Mouse (Mus musculus) adrenal gland, postnatal 4 days (tissue): Measurements from ENCODE around the gene Frmd4a. TPM values are rescaled to one million over a fixed set of nuclear protein-coding genes. Genes with fewer than 3 reads are reported as not detected.

Experiments used
- DNase-seq, 2 experiments: peaks; one replicate each; pipeline ENCODE4 v3.0.0; 2021 to 2022; ENCODE audit warnings: low spot score in 2 of 2, mixed read lengths in 2 of 2
- total RNA-seq, 2 experiments: library from RNA; stranded (reverse); gene quantifications; 2 replicates each; pipeline ENCODE4 v1.2.3; 2021

Frmd4a gene
- total RNA-seq, 2 experiments from 2014 or later: 34.0 to 41.3 TPM

GRCm38 (mm10) chr2:4131216-4131615 is 113.7 kb downstream of the Frmd4a start:
- no peak for DNase-seq

DNA sequence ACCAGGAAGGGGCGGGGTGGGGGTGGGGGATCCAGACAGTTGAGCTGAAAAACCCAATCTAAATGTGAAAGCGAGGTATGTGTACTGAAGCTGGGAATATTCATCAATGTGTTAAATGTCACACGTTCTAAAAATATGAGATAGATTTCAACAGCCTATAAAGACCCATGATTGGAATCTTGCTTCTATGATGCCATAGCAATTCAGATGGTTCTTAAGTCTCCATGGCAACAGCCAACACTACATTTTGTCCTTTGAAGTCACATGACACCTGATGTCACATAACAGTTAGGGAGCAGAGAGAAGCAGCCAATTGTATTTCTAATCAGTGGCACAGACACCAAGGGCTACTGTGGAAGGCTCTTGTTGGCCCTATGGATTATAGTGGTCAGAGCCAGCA is 120.0 kb downstream of the Frmd4a start:
- DNase-seq: no peak

DNA sequence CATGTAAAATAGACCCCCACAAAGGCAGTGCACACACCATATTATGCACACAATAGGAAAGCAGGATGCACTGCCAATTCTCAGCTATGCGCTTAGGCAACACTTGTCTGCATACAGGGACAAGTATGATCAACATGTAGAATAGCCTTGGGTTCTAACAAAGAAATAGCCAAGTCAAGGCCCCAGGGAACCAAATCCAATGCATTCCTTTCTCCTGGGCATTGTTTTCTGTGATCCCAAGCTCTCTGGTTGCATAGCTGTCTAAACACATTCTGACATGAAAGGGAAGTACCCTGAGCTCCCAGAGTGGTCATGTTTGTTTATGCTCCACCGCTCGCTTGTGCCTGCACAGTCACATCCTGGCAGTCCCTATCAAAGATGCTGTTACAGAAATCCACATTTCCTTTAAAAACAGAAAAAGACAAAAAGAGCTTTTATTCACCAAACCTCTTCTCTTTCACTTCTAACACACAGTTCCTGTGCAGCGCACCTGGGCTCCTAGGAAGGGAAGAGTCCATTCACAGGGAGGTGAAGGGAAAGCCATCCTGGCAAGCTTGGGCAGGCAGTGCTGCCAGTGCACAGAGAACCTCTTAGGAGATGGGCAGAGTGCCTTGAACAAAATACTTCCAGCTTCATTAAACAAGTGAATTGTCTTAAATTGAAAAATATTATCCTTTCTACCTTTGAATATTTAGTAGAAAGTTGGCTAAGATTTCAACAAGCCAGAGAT is 124.9 kb downstream of the Frmd4a start:
- DNase-seq: no peak

- no peak for DNase-seq
Observed at GRCm38 (mm10) chr2:4144424-4144823, 126.9 kb downstream of the Frmd4a start.

DNA sequence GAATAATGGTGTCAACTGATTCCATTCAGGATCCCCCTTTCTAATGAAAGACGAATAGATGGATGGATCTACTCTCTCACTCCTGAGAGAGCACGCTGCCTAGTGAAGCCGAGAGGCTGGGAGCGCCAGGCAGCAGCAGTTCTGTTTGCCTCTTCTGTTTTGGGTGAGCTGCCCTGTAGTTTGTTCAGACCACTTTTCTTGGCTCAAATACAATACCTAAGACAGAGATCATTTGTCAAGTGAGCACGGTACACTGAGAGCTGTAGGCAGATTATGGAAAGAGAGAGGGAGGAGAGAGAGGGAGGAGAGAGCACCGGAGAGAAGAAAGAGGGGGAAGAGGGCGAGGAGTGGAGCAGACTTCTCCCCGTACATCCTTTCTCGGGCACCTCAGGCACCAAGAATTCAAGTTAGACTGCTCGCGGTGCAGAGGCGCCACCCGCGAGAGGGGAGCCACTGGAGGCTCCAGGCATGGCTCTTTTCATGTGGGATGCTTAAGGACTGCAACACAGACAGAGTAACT is 135.1 kb downstream of the Frmd4a start:
- no peak for DNase-seq

- peak in 1 of 2 experiments; percentile 4 for DNase-seq
Observed at GRCm38 (mm10) chr2:4153131-4153631, 135.7 kb downstream of the Frmd4a start.

GRCm38 (mm10) chr2:4154036-4154653 is 136.6 kb downstream of the Frmd4a start:
- DNase-seq: no peak

DNA sequence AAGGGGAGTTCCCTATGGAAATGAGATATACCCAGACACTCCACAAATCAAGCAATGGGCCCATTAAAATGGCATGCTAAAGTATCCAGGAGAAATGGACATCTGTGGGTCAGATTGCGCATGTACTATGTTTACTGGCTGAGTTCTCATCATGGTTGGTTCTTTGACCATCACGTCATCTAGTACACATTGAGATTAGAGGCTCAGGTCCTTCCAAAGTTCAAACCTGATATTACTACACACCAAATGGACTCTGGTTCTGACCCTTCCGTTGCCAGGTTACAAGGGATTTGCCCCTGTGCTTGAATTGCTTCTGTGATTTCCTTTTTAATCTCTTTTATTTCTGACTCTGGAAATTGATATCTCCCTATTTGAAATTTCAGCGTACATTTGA is 137.1 kb downstream of the Frmd4a start:
- DNase-seq: no peak

GRCm38 (mm10) chr2:4155406-4155805 is 137.9 kb downstream of the Frmd4a start:
- no peak for DNase-seq

- no peak for DNase-seq
Observed at GRCm38 (mm10) chr2:4156511-4156910, 139.0 kb downstream of the Frmd4a start.

DNA sequence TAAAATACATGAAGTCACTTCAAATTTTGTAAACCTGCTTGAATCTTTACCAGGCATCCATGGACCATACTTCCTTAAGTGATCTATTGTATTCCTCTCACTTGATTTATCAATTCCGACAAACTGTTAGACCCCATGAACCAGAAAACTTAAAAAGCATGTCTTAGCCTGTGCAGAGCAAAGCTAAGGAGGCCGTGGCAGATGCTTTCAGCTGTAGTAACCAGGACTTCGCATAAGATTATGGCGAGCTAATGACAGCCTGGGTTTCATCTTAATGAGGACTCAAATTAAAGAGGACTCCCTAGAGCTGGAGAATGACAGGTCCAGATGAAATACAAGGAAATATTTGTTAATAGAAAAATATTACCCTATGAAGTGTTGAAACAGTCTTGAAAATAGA is 139.9 kb downstream of the Frmd4a start:
- no peak for DNase-seq

- DNase-seq: no peak
Observed at GRCm38 (mm10) chr2:4159574-4160203, 142.2 kb downstream of the Frmd4a start.

DNA sequence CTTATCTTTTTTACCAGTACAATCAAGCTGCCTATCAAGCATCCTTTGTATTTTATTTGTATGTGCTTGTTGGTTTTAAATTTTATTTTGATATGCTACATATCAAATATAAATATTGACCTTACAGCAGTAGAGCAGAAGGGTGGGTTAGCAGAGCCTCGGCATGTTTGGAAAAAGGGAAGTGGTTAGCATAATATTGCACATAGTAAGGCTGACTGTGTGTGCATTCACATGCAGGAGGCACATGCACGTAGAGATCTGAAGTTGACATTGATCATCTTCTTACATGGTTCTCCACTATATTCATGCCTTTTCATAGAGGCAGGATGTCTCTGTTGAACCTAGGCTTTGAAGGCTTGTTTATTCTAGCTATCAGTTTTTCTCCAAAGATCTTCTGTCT is 148.7 kb downstream of the Frmd4a start:
- no peak for DNase-seq

DNA sequence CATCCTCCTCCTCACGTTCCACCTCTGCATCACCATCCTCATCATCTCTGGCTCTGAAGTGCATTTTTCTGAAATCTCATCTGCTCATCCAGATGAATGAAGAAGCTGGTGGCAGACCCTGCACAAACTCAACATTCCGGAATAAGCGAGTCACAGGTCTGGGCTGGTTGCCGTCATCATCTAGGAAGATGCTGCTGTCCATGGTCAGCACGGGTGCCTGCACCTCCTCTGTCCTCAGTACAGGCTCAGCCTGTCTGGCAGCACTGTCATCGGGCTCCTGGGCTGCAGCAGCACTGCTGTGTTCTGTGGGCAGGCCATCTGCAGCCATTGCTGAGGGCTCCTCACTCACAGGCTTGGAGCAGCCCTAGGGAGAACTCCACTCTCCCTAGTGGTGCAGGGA is 149.6 kb downstream of the Frmd4a start:
- no peak for DNase-seq

DNA sequence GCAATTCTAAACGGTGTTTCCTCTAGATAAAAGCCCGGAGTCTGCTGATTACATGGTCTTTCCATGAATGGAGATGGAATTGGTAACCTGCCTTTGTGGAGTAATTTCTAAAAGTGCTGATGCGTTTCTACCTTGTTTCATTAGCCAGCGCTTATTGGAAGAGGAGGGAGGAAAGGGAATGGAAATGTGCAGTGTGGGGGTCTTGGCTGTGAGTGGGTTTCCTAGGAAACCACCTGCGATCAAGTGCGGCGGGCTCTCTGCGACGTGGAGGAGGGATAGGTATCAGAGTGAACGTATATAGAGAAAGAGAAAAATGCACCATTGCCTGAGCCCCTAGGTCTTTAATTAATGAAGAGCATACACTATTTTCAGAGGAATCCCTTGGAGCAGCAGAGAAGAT is 152.2 kb downstream of the Frmd4a start:
- DNase-seq: no peak

DNA sequence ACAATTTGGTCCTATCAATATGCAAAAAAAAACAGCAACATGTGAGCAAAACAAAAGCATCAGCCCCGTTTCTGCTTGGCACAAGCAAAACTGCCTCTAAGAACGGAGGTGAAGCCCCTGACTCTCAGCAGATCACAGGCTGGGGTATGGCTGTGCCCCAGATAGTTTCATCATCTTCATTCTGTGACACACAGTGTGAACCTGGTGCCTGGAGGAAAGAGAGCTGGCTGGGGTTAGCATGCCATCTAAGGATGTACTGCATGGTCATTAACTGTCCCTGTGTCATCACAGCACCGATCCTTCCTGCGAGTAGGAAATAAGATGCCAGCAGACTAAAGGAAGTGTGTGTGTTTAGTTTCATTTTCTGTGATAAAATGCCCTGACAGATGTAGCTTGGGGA is 152.7 kb downstream of the Frmd4a start:
- DNase-seq: no peak

DNA sequence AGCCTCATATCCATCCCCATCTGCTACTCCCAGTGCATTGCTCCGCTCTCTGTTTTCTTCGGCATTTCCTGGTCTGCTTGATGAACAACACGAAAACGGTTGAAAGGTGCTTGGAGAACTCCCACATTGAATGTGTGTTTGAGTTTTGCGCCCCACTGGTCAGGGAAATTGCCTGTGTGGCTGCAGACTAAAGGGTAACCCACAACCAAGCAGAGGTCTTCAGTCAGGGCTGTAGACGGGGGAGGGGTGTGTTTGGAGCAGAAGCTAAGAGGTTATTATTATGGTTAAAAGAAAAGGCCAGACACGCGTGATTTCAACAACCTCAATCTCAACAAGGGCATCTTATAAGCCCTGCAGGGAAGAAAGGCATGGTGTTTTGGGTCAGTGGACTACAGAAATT is 167.5 kb downstream of the Frmd4a start:
- no peak for DNase-seq

DNA sequence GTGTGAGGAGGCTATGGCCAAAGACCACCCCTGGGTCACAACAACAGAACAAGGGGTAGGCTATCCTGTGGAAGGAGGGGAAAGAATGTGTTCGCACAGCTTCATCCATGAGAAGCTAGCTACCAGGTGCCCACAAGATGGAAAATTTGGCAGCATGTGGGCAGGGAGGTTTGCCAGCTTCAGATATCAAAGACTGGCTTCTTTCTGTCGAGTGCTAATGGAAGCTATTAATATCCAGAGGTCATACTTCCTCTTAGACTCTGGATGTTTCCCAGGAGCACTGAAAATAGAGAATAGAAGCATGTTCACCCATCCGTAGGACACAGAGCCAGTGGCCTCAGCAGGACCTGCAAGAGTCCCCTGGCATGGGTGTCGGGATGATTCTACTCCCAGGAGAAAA is 170.0 kb downstream of the Frmd4a start:
- DNase-seq: no peak

- no peak for DNase-seq
Observed at GRCm38 (mm10) chr2:4188303-4188702, 170.8 kb downstream of the Frmd4a start.

GRCm38 (mm10) chr2:4190345-4190744 is 172.8 kb downstream of the Frmd4a start:
- DNase-seq: no peak

- DNase-seq: no peak
Observed at GRCm38 (mm10) chr2:4190995-4191394, 173.5 kb downstream of the Frmd4a start.

GRCm38 (mm10) chr2:4193206-4193605 is 175.7 kb downstream of the Frmd4a start:
- DNase-seq: no peak
